Mouse (Mus musculus) T-helper 1 cell (primary cell): ENCODE results near the gene Ebf3.

Source experiments
- in situ Hi-C: fragments of 300-600 bp; cut with MboI, MseI; formaldehyde crosslinking; loops from one replicate; pipeline ENCODE4 v1.15.1; 2025; ENCODE audit warnings: high pct_unique_total_duplicates

Ebf3 gene

GRCm38 (mm10) chr7:137289290-137289957 is 24.8 kb downstream of the Ebf3 start:
- in situ Hi-C loops = no loop called here

GRCm38 (mm10) chr7:137278171-137278570 is 36.1 kb downstream of the Ebf3 start:
- in situ Hi-C loops = no loop called here

- in situ Hi-C loops = no loop called here
Observed at GRCm38 (mm10) chr7:137277713-137278112, 36.5 kb downstream of the Ebf3 start.

- in situ Hi-C loops = no loop called here
Observed at GRCm38 (mm10) chr7:137272252-137272651, 42.0 kb downstream of the Ebf3 start.

GRCm38 (mm10) chr7:137268452-137269155 is 45.6 kb downstream of the Ebf3 start:
- in situ Hi-C loops = no loop called here

- in situ Hi-C loops = no loop called here
Observed at GRCm38 (mm10) chr7:137267441-137267840, 46.8 kb downstream of the Ebf3 start.

GRCm38 (mm10) chr7:137266575-137266974 is 47.7 kb downstream of the Ebf3 start:
- in situ Hi-C loops = no loop called here

GRCm38 (mm10) chr7:137262330-137262729 is 51.9 kb downstream of the Ebf3 start:
- in situ Hi-C loops = no loop called here

GRCm38 (mm10) chr7:137246213-137246872 is 67.9 kb downstream of the Ebf3 start:
- in situ Hi-C loops = no loop called here

- in situ Hi-C loops = no loop called here
Observed at GRCm38 (mm10) chr7:137244839-137245238, 69.4 kb downstream of the Ebf3 start.

GRCm38 (mm10) chr7:137240481-137240880 is 73.8 kb downstream of the Ebf3 start:
- in situ Hi-C loops = no loop called here

GRCm38 (mm10) chr7:137239542-137240133 is 74.6 kb downstream of the Ebf3 start:
- in situ Hi-C loops = no loop called here

GRCm38 (mm10) chr7:137237419-137237818 is 76.8 kb downstream of the Ebf3 start:
- in situ Hi-C loops = no loop called here

- in situ Hi-C loops = no loop called here
Observed at GRCm38 (mm10) chr7:137223823-137224222, 90.4 kb downstream of the Ebf3 start.

- in situ Hi-C loops = no loop called here
Observed at GRCm38 (mm10) chr7:137222831-137223505, 91.3 kb downstream of the Ebf3 start.

- in situ Hi-C loops = no loop called here
Observed at GRCm38 (mm10) chr7:137221599-137221998, 92.6 kb downstream of the Ebf3 start.

- in situ Hi-C loops = no loop called here
Observed at GRCm38 (mm10) chr7:137220436-137220835, 93.8 kb downstream of the Ebf3 start.

- in situ Hi-C loops = no loop called here
Observed at GRCm38 (mm10) chr7:137218706-137219105, 95.5 kb downstream of the Ebf3 start.

GRCm38 (mm10) chr7:137213444-137213843 is 100.8 kb downstream of the Ebf3 start:
- in situ Hi-C loops = no loop called here

- in situ Hi-C loops = no loop called here
Observed at GRCm38 (mm10) chr7:137211332-137211731, 102.9 kb downstream of the Ebf3 start.

GRCm38 (mm10) chr7:137209688-137210345 is 104.4 kb downstream of the Ebf3 start:
- in situ Hi-C loops = no loop called here
